Mouse (Mus musculus): ENCODE results near the gene Hmx1.

- TF ChIP-seq CTCF (conservative IDR thresholded peaks at IDR 0.05; ENCODE audit: insufficient read depth, insufficient read length, low read depth, low read length) (peak; percentile 78), POLR2A (IDR thresholded peaks at IDR 0.05; ENCODE audit: low read depth, low read length) (no peak)
Measured at GRCm38 (mm10) chr5:35379815-35380214, 9.1 kb upstream of the Hmx1 start.
